Mouse (Mus musculus): ENCODE results near the gene Spaca4. TPM values are rescaled to one million over a fixed set of nuclear protein-coding genes. Genes with fewer than 3 reads are reported as not detected.

The Spaca4 gene
- total and polyA plus RNA-seq, 3 experiments: not detected

DNA sequence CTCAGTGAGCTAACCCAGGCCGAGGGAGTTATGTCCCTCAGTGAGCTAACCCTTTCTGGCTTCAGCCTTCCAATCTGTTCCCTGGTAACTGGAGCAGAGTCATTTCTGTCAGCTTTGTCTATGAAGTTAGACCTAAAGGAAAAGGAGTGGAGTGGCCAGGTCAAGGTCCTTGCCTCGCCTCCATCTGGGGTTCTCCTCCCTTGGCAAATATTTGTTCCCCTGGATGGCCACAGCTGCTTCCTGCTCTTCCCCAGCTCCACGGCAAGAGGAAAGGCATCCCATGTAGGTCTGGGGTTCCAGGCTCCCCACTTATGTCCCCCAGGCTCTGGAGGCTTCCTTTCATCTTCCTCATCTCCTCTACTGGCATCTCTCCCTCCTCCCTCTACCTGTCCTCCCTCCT, 2.0 kb upstream of the Spaca4 start:
- Histone ChIP-seq H3K4me2 (ENCODE audit: insufficient read depth, low read depth, poor library complexity, severe bottlenecking) (no peak overlapping the region), H3K9ac (ENCODE audit: insufficient read depth, low read depth) (no peak overlapping the region), H3K4me3 (replicated peaks in 1 of 3; ENCODE audit: low read depth in 2 of 3, low read length in 2 of 3, poor library complexity in 1 of 3) (no peak overlapping the region), H3K36me3 (replicated peaks in 1 of 2; ENCODE audit: control insufficient read depth in 1 of 2, insufficient read depth in 1 of 2, low read length in 1 of 2) (peaks cover 59 to 77% of the 10 kb centered on the region in 2 experiments), H3K9me3 (replicated peaks; ENCODE audit: low read length) (no peaks in the 10 kb centered on the region), H3K4me1 (ENCODE audit: control insufficient read depth in 1 of 2, insufficient read depth in 2 of 2) (peaks cover 0 to 15% of the 10 kb centered on the region in 2 experiments; a peak in 2 of 4 replicates), H3K27me3 (replicated peaks) (no peaks in the 10 kb centered on the region), H3K27ac (ENCODE audit: insufficient read depth, low read depth) (no peak overlapping the region), H3K79me2 (replicated peaks; ENCODE audit: control insufficient read depth, extremely low read depth, insufficient read depth, poor library complexity, severe bottlenecking) (no peaks in the 10 kb centered on the region)
- no peak for TF ChIP-seq ZNF384 (IDR thresholded peaks at IDR 0.05; ENCODE audit: low read depth, low read length)
- no peak for TF ChIP-seq ZKSCAN1 (IDR thresholded peaks at IDR 0.05; ENCODE audit: borderline replicate concordance, low read depth, low read length)
- TF ChIP-seq RAD21 (IDR thresholded peaks at IDR 0.05; ENCODE audit: low read depth, low read length): no peak
- no peak for TF ChIP-seq IRF4 (IDR thresholded peaks at IDR 0.05; ENCODE audit: low read depth, low read length)
- TF ChIP-seq ELF1 (IDR thresholded peaks at IDR 0.05; ENCODE audit: low read depth, low read length): no peak
- no peak for TF ChIP-seq SMC3 (IDR thresholded peaks at IDR 0.05; ENCODE audit: low read depth, low read length)
- TF ChIP-seq TBP (conservative IDR thresholded peaks at IDR 0.05; ENCODE audit: low read depth, low read length): no peak
- TF ChIP-seq MEF2A (IDR thresholded peaks at IDR 0.05; ENCODE audit: borderline replicate concordance, low read depth, low read length): no peak
- no peak for TF ChIP-seq MAZ (IDR thresholded peaks at IDR 0.05; ENCODE audit: low read depth, low read length)
- no peak for TF ChIP-seq CHD2 (IDR thresholded peaks at IDR 0.05; ENCODE audit: low read length)
- no peak for TF ChIP-seq MXI1 (IDR thresholded peaks at IDR 0.05; ENCODE audit: low read depth, low read length)
- TF ChIP-seq TCF12 (IDR thresholded peaks at IDR 0.05; ENCODE audit: low read depth, low read length): no peak
- no peak for TF ChIP-seq MAFK (IDR thresholded peaks at IDR 0.05; ENCODE audit: insufficient replicate concordance, low read length)
- no peak for TF ChIP-seq NELFE (IDR thresholded peaks at IDR 0.05; ENCODE audit: low read depth, low read length)
- DNase-seq (ENCODE audit: extremely low read depth): no peak
- dilution Hi-C loops (cut with MboI; ENCODE audit: extremely low pct_ligation_motif_present, extremely low pct_unique_long_range_greater_than_20kb, low sequenced_read_pairs): no loop called here
- in situ Hi-C loops (cut with MboI; ENCODE audit: low pct_ligation_motif_present, low pct_unique_long_range_greater_than_20kb, low sequenced_read_pairs): no loop called here

DNA sequence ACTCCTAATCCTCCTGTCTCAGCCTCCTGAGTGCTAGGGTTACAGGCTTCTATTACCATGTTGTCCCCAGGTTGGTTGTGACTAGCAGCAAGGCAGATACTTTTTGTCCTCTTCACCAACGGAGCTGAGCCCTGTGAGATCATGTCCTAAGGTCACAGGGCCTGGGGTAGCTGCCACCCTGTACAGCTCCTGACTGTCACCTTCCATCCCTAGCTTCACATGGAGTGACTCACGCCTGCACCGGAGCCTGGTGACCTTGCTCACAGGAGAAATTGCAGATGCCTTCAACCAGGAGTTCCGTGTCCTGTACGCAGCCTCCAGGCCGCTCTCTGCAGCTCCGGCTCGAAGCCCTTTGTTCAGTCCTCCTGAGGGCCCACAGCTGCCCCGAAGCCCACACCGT, 806 bp upstream of the Spaca4 start:
- Histone ChIP-seq H3K36me3 (replicated peaks in 1 of 2; ENCODE audit: control insufficient read depth in 1 of 2, insufficient read depth in 1 of 2, low read length in 1 of 2) (peaks cover 71 to 89% of the 10 kb centered on the region in 2 experiments), H3K4me2 (ENCODE audit: insufficient read depth, low read depth, poor library complexity, severe bottlenecking) (no peak overlapping the region), H3K4me1 (ENCODE audit: control insufficient read depth in 1 of 2, insufficient read depth in 2 of 2) (peaks cover 0 to 18% of the 10 kb centered on the region in 2 experiments; a peak in 2 of 4 replicates), H3K27me3 (replicated peaks) (no peaks in the 10 kb centered on the region), H3K4me3 (replicated peaks in 1 of 3; ENCODE audit: low read depth in 2 of 3, low read length in 2 of 3, poor library complexity in 1 of 3) (no peak overlapping the region), H3K9ac (ENCODE audit: insufficient read depth, low read depth) (no peak overlapping the region), H3K27ac (ENCODE audit: insufficient read depth, low read depth) (no peak overlapping the region), H3K9me3 (replicated peaks; ENCODE audit: low read length) (no peaks in the 10 kb centered on the region), H3K79me2 (replicated peaks; ENCODE audit: control insufficient read depth, extremely low read depth, insufficient read depth, poor library complexity, severe bottlenecking) (no peaks in the 10 kb centered on the region)
- no peak for DNase-seq (ENCODE audit: extremely low read depth)
- TF ChIP-seq TBP (conservative IDR thresholded peaks at IDR 0.05; ENCODE audit: low read depth, low read length) (no peak), KAT2A (IDR thresholded peaks at IDR 0.05; ENCODE audit: insufficient replicate concordance, low read length) (no peak), EP300 (IDR thresholded peaks at IDR 0.05; ENCODE audit: low read length) (no peak), ELF1 (IDR thresholded peaks at IDR 0.05; ENCODE audit: low read depth, low read length) (no peak), USF1 (IDR thresholded peaks at IDR 0.05; ENCODE audit: low read depth, low read length) (no peak), IRF4 (IDR thresholded peaks at IDR 0.05; ENCODE audit: low read depth, low read length) (no peak), MAX (IDR thresholded peaks at IDR 0.05; ENCODE audit: low read length) (no peak)
- in situ Hi-C loops (cut with MboI; ENCODE audit: low pct_ligation_motif_present, low pct_unique_long_range_greater_than_20kb, low sequenced_read_pairs): no loop called here
- dilution Hi-C loops (cut with MboI; ENCODE audit: extremely low pct_ligation_motif_present, extremely low pct_unique_long_range_greater_than_20kb, low sequenced_read_pairs): no loop called here

Measured in CH12.LX (cell line).